In genomic region chr8:121315569-121315968, GRCm38 (mm10) we compare ENCODE assay signal across 17 mouse cellular contexts.
DNase-seq lines count a peak whose midpoint lies in the region; ATAC-seq lines count a peak whose summit lies in the region.
"Had no signal": no experiment of that assay in that cellular context is flagged by ENCODE, and none has a peak within 500 bp of the region (broad histone marks: within the 10 kb centered on the region; RNA-seq: fewer than 3 reads in every experiment).

No protein-coding gene starts in this region.

- H3K27me3 ChIP-seq in heart, embryonic 12.5 days (replicated peaks) = no peaks in the 10 kb centered on the region
- 0 out of 2 replicates have a peak, but pooled peaks cover under 1% of the 10 kb centered on the region for H3K27me3 ChIP-seq in kidney, embryonic 15.5 days
- peaks cover 8% of the 10 kb centered on the region; the same call in 1 of the 2 replicates for H3K27me3 ChIP-seq in midbrain, embryonic 10.5 days (ENCODE audit: low read depth, poor library complexity, severe bottlenecking)
- no peaks in the 10 kb centered on the region for H3K27me3 ChIP-seq in midbrain, embryonic 11.5 days (ENCODE audit: control insufficient read depth, insufficient read depth, low read length)
- H3K27me3 ChIP-seq: stomach, embryonic 15.5 days had no signal

- 3% methylated on average over 3 of the region's 3 CpGs for WGBS in heart, embryonic 12.5 days
- WGBS in kidney, embryonic 15.5 days = 38% methylated on average over 3 of the region's 3 CpGs
- 67% methylated on average over 3 of the region's 3 CpGs for WGBS in midbrain, embryonic 10.5 days
- WGBS in midbrain, embryonic 11.5 days = 74% methylated on average over 3 of the region's 3 CpGs

- H3K27ac ChIP-seq in heart, embryonic 12.5 days (ENCODE audit: poor library complexity, severe bottlenecking) = peak overlapping the region; percentile 90
- H3K27ac ChIP-seq in kidney, embryonic 15.5 days = peak overlapping the region; percentile 83
- H3K27ac ChIP-seq in midbrain, embryonic 10.5 days (replicated peaks) = 0 out of 2 replicates have a peak overlapping the region, but pooled peaks have one; percentile 10
- no peak overlapping the region for H3K27ac ChIP-seq in midbrain, embryonic 11.5 days (ENCODE audit: low read depth, low read length)
- H3K27ac ChIP-seq: embryonic facial prominence, embryonic 12.5 days; gastrocnemius, adult 2 months; stomach, embryonic 15.5 days had no signal

- ATAC-seq in heart, embryonic 12.5 days (ENCODE audit: insufficient number of reproducible peaks, low FRiP score) = peak; percentile 65
- ATAC-seq in kidney, embryonic 15.5 days (replicated peaks; ENCODE audit: low FRiP score) = no peak
- ATAC-seq in midbrain, embryonic 11.5 days (ENCODE audit: low FRiP score) = no peak
- ATAC-seq: forebrain, postnatal 0 days had no signal

- H3K4me3 ChIP-seq in heart, embryonic 12.5 days = no peak overlapping the region
- H3K4me3 ChIP-seq in kidney, embryonic 15.5 days (replicated peaks) = no peak overlapping the region
- no peak overlapping the region for H3K4me3 ChIP-seq in midbrain, embryonic 10.5 days
- H3K4me3 ChIP-seq in midbrain, embryonic 11.5 days (ENCODE audit: low read depth, low read length) = no peak overlapping the region
- H3K4me3 ChIP-seq: embryonic facial prominence, embryonic 12.5 days; gastrocnemius, adult 2 months; stomach, embryonic 15.5 days had no signal

- no peaks in the 10 kb centered on the region for H3K9me3 ChIP-seq in heart, embryonic 12.5 days (replicated peaks)
- H3K9me3 ChIP-seq in kidney, embryonic 15.5 days (replicated peaks) = no peaks in the 10 kb centered on the region
- no peaks in the 10 kb centered on the region for H3K9me3 ChIP-seq in midbrain, embryonic 10.5 days (replicated peaks)
- H3K9me3 ChIP-seq in midbrain, embryonic 11.5 days (ENCODE audit: control insufficient read depth, low read length) = no peaks in the 10 kb centered on the region
- H3K9me3 ChIP-seq: embryonic facial prominence, embryonic 12.5 days; stomach, embryonic 15.5 days had no signal

- DNase-seq in heart, adult 11 months = no peak
- no peak for DNase-seq in kidney, adult 9 months
- no peak for DNase-seq in midbrain, embryonic 10.5 days (ENCODE audit: low spot score)
- no peak for DNase-seq in midbrain, embryonic 11.5 days (ENCODE audit: low spot score, missing footprints)
- peak; percentile 42 for DNase-seq in yolk sac, embryonic 10.5 days (ENCODE audit: low spot score)
- no peak for DNase-seq in spleen, postnatal 36 days (ENCODE audit: low spot score in 2 of 2)
- DNase-seq: adrenal gland, postnatal 10 days; B cell, adult 2 months; cerebellum, adult 11 months; cerebellum, postnatal 36 days; forebrain, postnatal 0 days; gastrocnemius, adult 2 months; kidney, postnatal 25 days had no signal

- H3K4me2 ChIP-seq in heart, embryonic 12.5 days = peak overlapping the region; percentile 34
- no peak overlapping the region; the same call in 1 of the 2 replicates for H3K4me2 ChIP-seq in kidney, embryonic 15.5 days
- H3K4me2 ChIP-seq in midbrain, embryonic 11.5 days = no peak overlapping the region
- H3K4me2 ChIP-seq: embryonic facial prominence, embryonic 12.5 days; stomach, embryonic 15.5 days had no signal

- peaks cover 71% of the 10 kb centered on the region for H3K4me1 ChIP-seq in heart, embryonic 12.5 days (replicated peaks)
- H3K4me1 ChIP-seq in kidney, embryonic 15.5 days = peaks cover 70% of the 10 kb centered on the region
- peaks cover 35% of the 10 kb centered on the region for H3K4me1 ChIP-seq in midbrain, embryonic 10.5 days
- H3K4me1 ChIP-seq in midbrain, embryonic 11.5 days (ENCODE audit: control insufficient read depth, insufficient read depth, low read length) = no peaks in the 10 kb centered on the region

- peak overlapping the region; percentile 26; the same call in 1 of the 2 replicates for H3K9ac ChIP-seq in heart, embryonic 12.5 days
- H3K9ac ChIP-seq in kidney, embryonic 15.5 days = no peak overlapping the region
- H3K9ac ChIP-seq in midbrain, embryonic 11.5 days (ENCODE audit: low read length) = no peak overlapping the region
- H3K9ac ChIP-seq: embryonic facial prominence, embryonic 12.5 days; forebrain, postnatal 0 days; stomach, embryonic 15.5 days had no signal

- no peaks in the 10 kb centered on the region for H3K36me3 ChIP-seq in heart, embryonic 12.5 days
- H3K36me3 ChIP-seq in kidney, embryonic 15.5 days = no peaks in the 10 kb centered on the region
- no peaks in the 10 kb centered on the region for H3K36me3 ChIP-seq in midbrain, embryonic 10.5 days
- no peaks in the 10 kb centered on the region for H3K36me3 ChIP-seq in midbrain, embryonic 11.5 days (ENCODE audit: control insufficient read depth, insufficient read depth, low read length)
- H3K36me3 ChIP-seq: embryonic facial prominence, embryonic 12.5 days; stomach, embryonic 15.5 days had no signal
